Mouse (Mus musculus): ENCODE data around the gene Dock9. TPM values are rescaled to one million over a fixed set of nuclear protein-coding genes. Genes with fewer than 3 reads are reported as not detected.

Dock9 gene
- total RNA-seq, 2 experiments from 2014 or later, result 79.1 to 100 TPM

DNA sequence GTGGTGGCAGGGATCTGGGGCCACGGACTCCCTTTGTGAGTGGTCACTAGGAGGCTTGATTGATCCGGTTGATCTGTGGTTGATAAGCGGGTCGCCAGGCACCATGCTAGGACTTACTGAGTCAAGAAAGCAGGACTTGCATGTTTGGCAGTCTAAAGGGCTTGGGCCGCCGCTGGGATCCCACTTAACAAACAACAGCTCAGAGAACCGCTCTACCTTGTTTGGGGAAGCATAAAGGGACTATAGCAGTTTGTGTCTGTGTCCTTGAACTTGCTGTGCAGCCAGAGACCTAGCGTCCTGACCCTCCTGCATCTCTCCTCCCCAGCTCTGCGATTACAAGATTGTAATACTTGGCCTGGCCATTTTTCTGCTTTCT is 292.2 kb downstream of the Dock9 start:
- no peak for DNase-seq (ENCODE audit: low spot score in 2 of 2)
- intact Hi-C loops (cut with DNase I), result no loop called here

DNA sequence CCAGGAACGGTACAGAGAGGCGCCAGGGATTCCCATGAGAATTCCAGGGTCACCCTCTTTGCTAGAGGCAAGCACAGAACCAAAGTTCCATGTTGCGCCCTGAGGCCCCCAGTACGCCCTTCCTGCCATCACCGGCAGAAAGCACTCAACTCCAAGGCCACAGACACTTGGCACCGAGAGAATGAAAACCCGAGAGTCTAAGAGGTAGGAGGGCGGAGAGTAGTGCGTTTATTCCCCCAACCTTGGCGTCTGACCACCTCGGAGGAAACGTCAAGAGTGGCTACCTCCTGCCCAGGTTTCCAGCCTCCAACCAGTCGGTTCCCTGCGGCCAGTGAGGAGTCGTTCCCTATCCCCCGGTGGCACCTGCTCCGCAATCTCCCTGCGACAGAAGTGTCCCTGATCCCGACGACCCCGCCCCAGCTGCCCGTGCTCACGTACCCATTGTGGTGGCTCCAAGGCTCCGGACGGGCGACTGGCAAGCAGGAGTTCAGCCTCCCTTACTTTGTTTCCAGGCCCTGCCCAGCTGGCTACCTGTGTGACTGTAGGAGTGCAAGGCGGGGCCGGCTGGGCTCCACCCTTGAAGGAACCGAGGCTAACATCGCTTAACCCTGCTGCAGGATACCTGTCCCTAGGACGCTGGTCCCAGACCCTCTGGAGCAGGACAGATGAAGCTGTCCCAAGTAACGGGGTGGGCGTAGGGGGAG is 292.7 kb downstream of the Dock9 start, which contains the start of gene Slc15a1:
Slc15a1 (minus strand) TSS at position 472 of the 704 bp plus-strand sequence.
- intact Hi-C loops (cut with DNase I), result no loop called here
- no peak for DNase-seq (ENCODE audit: low spot score in 2 of 2)

DNA sequence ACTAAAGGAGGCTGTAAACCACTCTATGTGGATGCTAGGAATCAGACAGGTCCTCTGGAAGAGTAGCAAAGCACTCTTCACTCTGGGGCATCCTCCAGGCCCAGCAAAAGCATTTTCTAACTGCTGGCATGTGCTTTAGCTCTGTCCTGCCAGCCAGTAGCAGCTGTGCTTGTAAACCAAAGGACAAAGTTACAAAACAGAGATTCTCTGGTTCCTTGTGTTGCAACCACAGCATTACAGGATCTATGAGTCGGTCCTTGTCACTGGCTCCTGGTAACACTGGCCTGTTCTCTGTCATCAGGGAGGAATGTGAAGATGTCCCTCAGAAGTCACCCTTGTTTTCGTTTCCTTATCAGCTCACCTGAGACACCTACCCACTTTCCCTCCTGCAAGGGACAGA is 297.1 kb downstream of the Dock9 start:
- DNase-seq (ENCODE audit: low spot score in 2 of 2), result no peak
- intact Hi-C loops (cut with DNase I), result no loop called here

DNA sequence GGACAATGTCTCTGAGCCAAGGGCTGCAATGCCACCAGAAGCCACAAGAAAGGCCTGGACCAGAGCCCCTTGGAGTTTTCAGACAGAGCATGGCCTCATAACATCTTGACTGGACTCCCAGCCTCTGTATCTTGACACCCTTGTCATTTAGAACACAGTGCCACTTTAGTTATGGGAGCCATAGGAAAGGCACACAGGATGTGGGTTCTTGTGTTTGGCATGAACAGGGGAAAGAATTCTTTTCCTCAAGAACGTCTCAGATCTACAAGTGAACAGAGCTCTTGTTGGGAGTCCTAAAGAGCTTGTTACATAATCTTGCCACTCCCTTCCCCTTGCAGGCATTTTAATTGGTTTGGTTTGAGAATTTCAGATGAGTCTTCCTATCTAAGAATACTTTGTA is 297.9 kb downstream of the Dock9 start:
- intact Hi-C loops (cut with DNase I), result no loop called here
- no peak for DNase-seq (ENCODE audit: low spot score in 2 of 2)

DNA sequence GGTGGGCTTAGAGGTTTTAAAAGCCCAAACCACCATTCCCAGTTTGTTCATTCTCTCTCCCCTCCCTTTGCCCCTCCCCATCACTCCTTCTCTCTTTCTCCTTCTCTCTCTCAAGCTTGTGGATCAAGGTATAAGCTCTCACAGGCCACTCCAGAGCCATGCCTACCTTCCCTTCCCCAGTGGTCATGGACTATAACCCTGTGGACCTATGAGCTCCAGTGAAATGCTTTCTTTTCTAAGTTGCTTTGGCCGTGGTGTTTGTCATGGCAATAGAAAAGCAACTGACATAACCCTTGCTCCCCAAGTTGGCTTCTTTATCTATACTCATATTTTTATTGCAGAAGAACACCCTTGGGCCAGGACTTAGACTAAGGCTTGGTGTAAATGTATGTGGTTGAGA is 299.8 kb downstream of the Dock9 start:
- intact Hi-C loops (cut with DNase I), result no loop called here
- no peak for DNase-seq (ENCODE audit: low spot score in 2 of 2)

DNA sequence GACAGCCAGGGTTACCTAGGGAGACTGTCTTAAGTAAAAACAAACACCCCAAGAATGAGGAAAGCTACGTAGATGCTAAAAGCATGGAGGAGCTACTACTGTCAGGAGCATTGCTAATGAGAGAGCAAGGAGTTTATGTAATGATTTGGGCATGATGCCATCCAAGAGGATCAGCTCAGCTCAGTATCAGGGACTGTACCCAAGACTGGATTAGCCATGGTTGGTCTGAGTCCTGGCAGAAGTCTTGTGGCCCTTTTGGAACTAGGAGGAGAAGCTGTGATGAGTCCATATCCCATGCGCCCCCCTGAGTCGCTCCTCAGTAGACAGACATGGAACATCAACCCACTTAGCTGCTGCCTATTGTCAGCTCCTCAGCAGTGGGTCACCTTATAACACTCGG is 301.9 kb downstream of the Dock9 start:
- intact Hi-C loops (cut with DNase I), result no loop called here
- no peak for DNase-seq (ENCODE audit: low spot score in 2 of 2)

DNA sequence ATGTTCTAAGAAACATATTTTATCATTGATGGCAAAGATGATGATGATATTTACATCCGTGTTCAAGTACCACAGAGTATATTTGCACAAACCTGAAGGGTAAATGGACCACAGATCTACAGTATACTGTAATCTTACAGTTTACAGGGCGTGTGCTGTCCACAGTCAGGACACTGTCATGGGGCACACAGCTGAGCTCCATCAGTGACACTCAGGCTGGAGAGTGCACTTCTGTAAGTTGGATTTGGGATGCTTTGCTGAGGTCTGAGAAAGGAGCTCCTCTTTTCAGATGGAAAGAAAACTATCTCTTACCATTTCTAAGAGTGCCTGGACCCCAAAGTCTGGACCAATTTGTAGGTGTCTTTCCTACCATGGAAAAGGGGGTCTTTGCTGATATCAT is 302.5 kb downstream of the Dock9 start:
- DNase-seq (ENCODE audit: low spot score in 2 of 2), result no peak
- intact Hi-C loops (cut with DNase I), result no loop called here

DNA sequence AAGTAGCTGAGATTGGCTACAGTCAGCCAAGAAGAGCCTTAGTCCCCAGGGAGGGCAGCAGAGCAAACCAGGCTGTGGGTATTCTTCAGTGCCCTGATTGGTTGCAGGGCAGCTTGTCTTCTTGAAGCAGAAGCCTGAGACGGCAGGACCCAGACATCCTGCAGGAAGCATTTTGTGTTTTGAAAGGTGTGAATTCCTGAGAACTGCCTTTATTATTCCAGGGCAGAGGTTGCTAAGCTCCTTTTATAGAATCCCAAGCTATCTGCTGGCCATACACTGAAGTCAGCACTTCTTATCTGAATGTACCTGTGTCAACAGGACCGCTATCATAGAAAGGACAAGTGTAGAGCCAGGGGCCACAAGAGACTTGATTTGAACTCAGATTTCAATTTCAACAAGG is 303.4 kb downstream of the Dock9 start:
- intact Hi-C loops (cut with DNase I), result no loop called here
- no peak for DNase-seq (ENCODE audit: low spot score in 2 of 2)

DNA sequence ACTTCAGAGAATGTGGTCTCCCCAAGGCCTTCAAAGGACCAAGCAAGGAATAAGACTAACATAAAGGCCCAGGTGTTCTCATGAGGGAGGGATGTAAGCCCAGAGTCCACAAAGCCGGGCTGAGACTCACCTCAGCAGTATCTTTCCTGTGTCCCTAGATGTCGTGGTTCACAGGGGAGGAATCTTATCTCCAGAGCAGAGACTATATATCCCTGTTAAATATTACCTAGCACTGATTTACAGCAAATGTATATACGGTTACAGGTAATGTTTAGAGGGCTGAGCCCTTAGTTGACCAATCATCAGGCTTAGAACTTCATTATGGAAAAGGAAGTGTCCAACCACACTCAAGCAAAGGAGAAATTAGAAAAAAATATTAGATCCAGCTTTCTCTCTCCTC is 303.9 kb downstream of the Dock9 start:
- no peak for DNase-seq (ENCODE audit: low spot score in 2 of 2)

DNA sequence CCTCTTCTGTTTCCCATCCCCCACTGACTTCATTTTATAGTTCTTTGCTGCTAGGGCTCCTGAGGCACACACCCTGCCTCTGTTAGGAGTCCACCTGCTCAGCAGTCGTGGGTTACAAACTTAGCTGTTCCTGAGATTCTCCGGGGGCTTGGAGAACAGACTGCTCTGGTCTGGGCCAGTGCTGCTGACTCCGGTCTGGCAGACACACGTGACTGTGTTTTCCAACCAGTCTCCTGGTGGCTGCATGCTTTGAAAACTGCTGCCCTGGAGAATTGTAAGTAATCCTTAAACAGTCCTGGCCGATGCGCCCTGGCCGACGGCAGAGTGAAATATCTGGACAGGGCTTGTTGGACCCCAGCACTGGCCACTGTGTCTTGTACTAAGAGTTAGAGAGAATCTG is 305.3 kb downstream of the Dock9 start:
- no peak for DNase-seq (ENCODE audit: low spot score in 2 of 2)
- intact Hi-C loops (cut with DNase I), result no loop called here

More for the DNA sequence above, 303.9 kb downstream of the Dock9 start:
- intact Hi-C loops (cut with DNase I), result no loop called here

Other genes starting within 250 kb of the Dock9 start
- 10 to 100 TPM; 34.1 to 34.7 TPM for gene Ubac2, start 80.8 kb upstream of the Dock9 start, total RNA-seq (2021)
- not detected for gene Gpr18, start 117.9 kb upstream of the Dock9 start, total RNA-seq (2021)
- under 1 TPM; 0.72 to 0.84 TPM for gene Gpr183, start 167.4 kb upstream of the Dock9 start, total RNA-seq (2021)
- not detected for gene Timm8a2, start 236.8 kb upstream of the Dock9 start, total RNA-seq (2021)